Mouse (Mus musculus) CH12.LX (cell line): ENCODE measurements around the gene Rims4.

Experiments
- CTCF ChIP-seq, 2 experiments: IDR thresholded peaks in 1 of 2; conservative IDR thresholded peaks in 1 of 2; 2 replicates each; pipeline ENCODE4 v1.5.1; 2011 to 2012; ENCODE audit warnings: low read depth in 2 of 2, low read length in 2 of 2, improper control_type of control experiment in 1 of 2, inconsistent platforms in 1 of 2, mild to moderate bottlenecking in 1 of 2, moderate library complexity in 1 of 2
- E2F4 ChIP-seq: IDR thresholded peaks from 2 replicates; pipeline ENCODE4 v1.6.1; 2011; ENCODE audit warnings: low read depth, low read length, improper control_type of control experiment; ENCODE audit not compliant: insufficient replicate concordance
- ETS1 ChIP-seq: conservative IDR thresholded peaks from 2 replicates; pipeline ENCODE4 v1.6.1; 2012; ENCODE audit warnings: low read depth, mild to moderate bottlenecking, inconsistent platforms, low read length, improper control_type of control experiment, moderate library complexity
- HCFC1 ChIP-seq: IDR thresholded peaks from 2 replicates; pipeline ENCODE4 v1.6.1; 2012; ENCODE audit warnings: low read depth, mild to moderate bottlenecking, inconsistent platforms, low read length, improper control_type of control experiment
- POLR2A ChIP-seq: IDR thresholded peaks from 2 replicates; pipeline ENCODE4 v1.6.1; 2011; ENCODE audit warnings: low read depth, mild to moderate bottlenecking, improper control_type of control experiment, low read length
- RAD21 ChIP-seq: IDR thresholded peaks from 2 replicates; pipeline ENCODE4 v1.6.1; 2011; ENCODE audit warnings: low read depth, mild to moderate bottlenecking, low read length, improper control_type of control experiment, moderate library complexity
- SIN3A ChIP-seq: IDR thresholded peaks from 2 replicates; pipeline ENCODE4 v1.6.1; 2012; ENCODE audit warnings: low read length, improper control_type of control experiment, inconsistent platforms
- TCF12 ChIP-seq: IDR thresholded peaks from 2 replicates; pipeline ENCODE4 v1.6.1; 2014; ENCODE audit warnings: low read depth, mild to moderate bottlenecking, inconsistent platforms, low read length, improper control_type of control experiment
- UBTF ChIP-seq: IDR thresholded peaks from 2 replicates; pipeline ENCODE4 v1.6.1; 2012; ENCODE audit warnings: low read depth, mild to moderate bottlenecking, inconsistent platforms, low read length, improper control_type of control experiment, moderate library complexity

GRCm38 (mm10) chr2:163871906-163872305, 46.6 kb downstream of the Rims4 start:
- TF ChIP-seq ETS1 (no peak), HCFC1 (no peak), TCF12 (no peak), E2F4 (no peak), CTCF (conservative IDR thresholded peaks at IDR 0.05 in 1 of 2, IDR thresholded peaks at IDR 0.05 in 1 of 2; ENCODE audit: low read depth in 2 of 2, low read length in 2 of 2) (no peak), RAD21 (no peak), SIN3A (no peak), UBTF (no peak), POLR2A (no peak)
